Mouse (Mus musculus) lung, adult 2 months (tissue): ENCODE results near the gene Plekhg6.

Experiments
- CTCF ChIP-seq: fragments of 200-500 bp; IDR thresholded peaks from 2 replicates; pipeline ENCODE4 v1.5.1; 2011; ENCODE audit warnings: mild to moderate bottlenecking, low read length, control low read depth; ENCODE audit not compliant: insufficient read depth
- POLR2A ChIP-seq: fragments of 200-500 bp; IDR thresholded peaks from 2 replicates; pipeline ENCODE4 v1.6.1; 2011; ENCODE audit warnings: low read depth, mild to moderate bottlenecking, control low read depth, low read length, borderline replicate concordance; ENCODE audit errors: extremely low read depth

- TF ChIP-seq POLR2A (no peak), CTCF (no peak)
Measured at GRCm38 (mm10) chr6:125355197-125355741, 25.3 kb downstream of the Plekhg6 start.
